Mouse (Mus musculus) liver, embryonic 12.5 days (tissue): ENCODE data around the gene Rps8. TPM values are rescaled to one million over a fixed set of nuclear protein-coding genes. Genes with fewer than 3 reads are reported as not detected.
"Not testable (repeated sequence)": the region's sequence is repeated elsewhere in the genome, so short reads cannot be mapped to it uniquely, and the experiment has no call there.

ENCODE experiments used
- ATAC-seq: fragments of 200-750 bp; cut with Nextera tagmentation; 2 replicates; pipeline ENCODE4 v1.8.0; 2017; ENCODE audit warnings: moderate number of reproducible peaks, mild to moderate bottlenecking, moderate library complexity
- H3K27ac ChIP-seq: fragments of 300-500 bp; sonication (generic); 2 replicates; pipeline ENCODE4 v1.5.1; 2016; ENCODE audit warnings: mild to moderate bottlenecking
- H3K27me3 ChIP-seq: fragments of 300-500 bp; sonication (generic); replicated peaks from 2 replicates; pipeline ENCODE4 v1.6.1; 2016; ENCODE audit warnings: mild to moderate bottlenecking, moderate library complexity
- H3K36me3 ChIP-seq: fragments of 300-500 bp; sonication (generic); 2 replicates; pipeline ENCODE4 v1.6.1; 2016; ENCODE audit warnings: mild to moderate bottlenecking, moderate library complexity
- H3K4me1 ChIP-seq: fragments of 300-500 bp; sonication (generic); 2 replicates; pipeline ENCODE4 v1.6.1; 2016
- H3K4me2 ChIP-seq: fragments of 300-500 bp; sonication (generic); 2 replicates; pipeline ENCODE4 v1.6.1; 2016; ENCODE audit warnings: mild to moderate bottlenecking, moderate library complexity
- H3K4me3 ChIP-seq: fragments of 300-500 bp; sonication (generic); 2 replicates; pipeline ENCODE4 v1.5.1; 2016; ENCODE audit warnings: mild to moderate bottlenecking, moderate library complexity
- H3K9ac ChIP-seq: fragments of 300-500 bp; sonication (generic); 2 replicates; pipeline ENCODE4 v1.6.1; 2016; ENCODE audit warnings: mild to moderate bottlenecking, moderate library complexity
- H3K9me3 ChIP-seq: fragments of 300-500 bp; sonication (generic); replicated peaks from 2 replicates; pipeline ENCODE4 v1.6.1; 2016; ENCODE audit warnings: mild to moderate bottlenecking, moderate library complexity
- WGBS: fragments of 180-500 bp; shearing (Covaris S2); methylation state at CpG from one replicate; pipeline ENCODE4 v1.1.7; 2016; ENCODE audit not compliant: insufficient replicate concordance; 5-methylcytosine and 5-hydroxymethylcytosine counted together
- polyA plus RNA-seq: library from polyadenylated mRNA; unstranded; fragments of >200 nt; fragmentation: Nextera tagmentation; extraction: Ambion mirVana; gene quantifications from 2 replicates; pipeline ENCODE4 v1.2.1, GENCODE M21; 2016

The Rps8 gene
- polyA plus RNA-seq: 960 and 969 TPM in 2 replicates

- H3K4me1 ChIP-seq: peaks cover 42% of the 10 kb centered on the region
- peak within 1 kb of the TSS; percentile 77 for H3K4me2 ChIP-seq
- peak within 1 kb of the TSS; percentile 87 for H3K27ac ChIP-seq
- ATAC-seq: peak; percentile 89
- H3K9me3 ChIP-seq: no peaks in the 10 kb centered on the region
- under 1% methylated on average over 52 of the region's 52 CpGs for WGBS
- H3K36me3 ChIP-seq: peaks cover 69% of the 10 kb centered on the region
- H3K4me3 ChIP-seq: peak within 1 kb of the TSS; percentile 89
- no peaks in the 10 kb centered on the region for H3K27me3 ChIP-seq
- peak within 1 kb of the TSS; percentile 97 for H3K9ac ChIP-seq
Observed at GRCm38 (mm10) chr4:117155792-117156355, at the start of gene Rps8. Gene Rps8 (minus strand): TSS chr4:117156243.

DNA sequence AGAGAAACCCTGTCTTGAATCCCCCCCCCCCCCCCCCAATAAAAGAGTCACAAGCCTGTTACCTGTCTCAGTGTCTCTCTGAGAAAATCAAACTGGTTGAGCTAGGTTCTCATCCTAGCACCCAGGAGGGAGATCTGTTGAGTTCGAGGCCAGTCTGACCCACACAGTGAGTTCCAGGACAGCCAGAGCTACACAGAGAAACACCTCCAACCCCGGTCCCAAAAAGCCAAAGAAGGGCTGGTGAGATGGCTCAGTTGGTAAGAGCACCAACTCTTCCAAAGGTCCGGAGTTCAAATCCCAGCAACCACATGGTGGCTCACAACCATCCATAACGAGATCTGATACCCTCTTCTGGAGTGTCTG lies 46.9 kb upstream of the Rps8 start:
- WGBS: 61% methylated on average over 4 of the region's 4 CpGs
- Histone ChIP-seq H3K4me3 (no peak overlapping the region), H3K27me3 (no peaks in the 10 kb centered on the region), H3K36me3 (no peaks in the 10 kb centered on the region), H3K9ac (no peak overlapping the region), H3K9me3 (no peaks in the 10 kb centered on the region), H3K4me2 (peak overlapping the region; percentile 47; the same call in 1 of the 2 replicates), H3K4me1 (peaks cover 7% of the 10 kb centered on the region; the same call in 1 of the 2 replicates), H3K27ac (no peak overlapping the region)
- ATAC-seq: 0 out of 2 replicates have a peak, but pooled peaks have one; percentile 2

GRCm38 (mm10) chr4:117202046-117202991 lies 46.3 kb upstream of the Rps8 start:
- H3K4me3 ChIP-seq: peak overlapping the region; percentile 5; the same call in 1 of the 2 replicates
- H3K4me1 ChIP-seq: peaks cover 7% of the 10 kb centered on the region; the same call in 1 of the 2 replicates
- no peaks in the 10 kb centered on the region for H3K9me3 ChIP-seq
- no peak overlapping the region for H3K9ac ChIP-seq
- WGBS: 1% methylated on average over 25 of the region's 25 CpGs
- no peaks in the 10 kb centered on the region for H3K36me3 ChIP-seq
- ATAC-seq: peak; percentile 92
- no peaks in the 10 kb centered on the region for H3K27me3 ChIP-seq
- H3K27ac ChIP-seq: no peak overlapping the region
- peak overlapping the region; percentile 47 for H3K4me2 ChIP-seq

DNA sequence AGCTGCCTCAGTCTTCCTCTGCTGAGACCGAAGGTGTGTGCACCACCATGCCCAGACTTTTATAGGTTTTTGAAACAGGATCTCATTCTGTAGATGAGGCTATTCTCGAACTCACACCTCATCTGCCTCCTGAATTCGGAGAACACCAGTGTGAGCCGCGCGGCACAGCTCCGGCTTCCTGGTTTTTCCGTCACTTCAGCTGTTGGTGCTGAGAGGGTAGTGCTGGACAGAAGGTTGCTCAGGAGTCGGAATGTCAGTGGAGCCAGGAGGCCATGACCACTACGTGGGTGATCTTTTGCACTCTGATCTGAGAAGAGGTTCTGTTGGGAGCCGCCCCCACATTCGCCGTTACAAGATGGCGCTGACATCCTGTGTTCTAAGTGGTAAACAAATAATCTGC lies 35.8 kb upstream of the Rps8 start:
- H3K27ac ChIP-seq: no peak overlapping the region
- H3K36me3 ChIP-seq: no peaks in the 10 kb centered on the region
- no peaks in the 10 kb centered on the region for H3K27me3 ChIP-seq
- no peak for ATAC-seq
- H3K4me1 ChIP-seq: peaks cover 18% of the 10 kb centered on the region
- no peak overlapping the region for H3K4me3 ChIP-seq
- H3K9ac ChIP-seq: 0 out of 2 replicates have a peak overlapping the region, but pooled peaks have one; percentile 66
- H3K4me2 ChIP-seq: no peak overlapping the region
- WGBS: 88% methylated on average over 14 of the region's 14 CpGs
- 0 out of 2 replicates have a peak, but pooled peaks cover 3% of the 10 kb centered on the region for H3K9me3 ChIP-seq

DNA sequence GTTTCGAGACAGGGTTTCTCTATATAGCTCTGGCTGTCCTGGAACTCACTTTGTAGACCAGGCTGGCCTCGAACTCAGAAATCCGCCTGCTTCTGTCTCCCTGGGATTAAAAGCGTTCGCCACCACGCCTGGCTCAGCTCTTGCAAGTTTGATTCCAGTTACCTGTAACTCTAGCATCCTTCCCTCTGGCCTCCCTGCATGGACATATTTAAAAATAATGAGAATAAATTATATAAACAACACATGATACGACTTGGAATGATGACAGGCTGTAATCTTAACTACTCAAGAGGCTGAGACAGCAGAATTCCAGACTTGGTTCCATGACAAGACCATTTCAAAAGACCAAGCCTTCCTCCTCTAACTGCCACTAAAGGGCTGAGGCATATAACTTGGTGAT lies 34.6 kb upstream of the Rps8 start:
- Histone ChIP-seq H3K4me1 (peaks cover 18% of the 10 kb centered on the region), H3K4me2 (peak overlapping the region; percentile 65), H3K27ac (peak overlapping the region; percentile 82), H3K4me3 (no peak overlapping the region), H3K27me3 (no peaks in the 10 kb centered on the region), H3K9ac (peak overlapping the region; percentile 66), H3K9me3 (0 out of 2 replicates have a peak, but pooled peaks cover 3% of the 10 kb centered on the region), H3K36me3 (no peaks in the 10 kb centered on the region)
- ATAC-seq: no peak
- 59% methylated on average over 7 of the region's 7 CpGs for WGBS

DNA sequence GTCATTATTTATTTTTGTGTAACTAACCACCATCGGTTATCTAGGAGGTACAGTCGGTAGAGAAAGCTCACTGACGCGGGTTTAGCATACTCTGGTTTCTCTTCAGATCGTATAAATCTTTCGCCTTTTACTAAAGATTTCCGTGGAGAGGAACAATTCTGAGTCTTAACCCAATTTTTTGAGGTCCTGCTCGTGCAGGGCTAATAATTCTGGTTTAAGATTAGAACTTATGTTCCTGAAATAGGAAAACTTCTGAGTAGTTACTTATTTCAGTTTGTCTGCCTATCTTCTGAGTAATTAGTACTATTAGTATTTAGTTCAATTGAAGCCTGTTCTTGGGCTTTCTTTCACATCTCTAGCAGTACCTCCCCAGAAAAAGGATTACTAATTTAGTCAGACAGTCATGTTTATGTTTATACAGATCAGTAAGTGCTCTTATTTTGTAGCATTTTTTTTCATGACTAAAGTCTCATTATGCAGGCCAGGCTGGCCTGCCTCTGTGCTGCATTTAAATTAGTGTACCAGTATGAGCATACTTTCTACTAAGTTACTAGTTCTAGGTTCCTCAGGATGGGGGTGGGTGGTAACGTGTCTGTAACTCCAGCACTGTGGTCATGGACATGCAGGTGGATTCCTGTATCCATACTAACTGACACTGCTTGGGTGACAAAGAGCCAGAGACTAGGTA lies 34.0 kb upstream of the Rps8 start:
- Histone ChIP-seq H3K27ac (peak overlapping the region; percentile 82), H3K27me3 (peaks cover 5% of the 10 kb centered on the region), H3K9me3 (0 out of 2 replicates have a peak, but pooled peaks cover 3% of the 10 kb centered on the region), H3K4me1 (peaks cover 18% of the 10 kb centered on the region), H3K4me3 (peak overlapping the region; percentile 50), H3K9ac (peak overlapping the region; percentile 66), H3K4me2 (peak overlapping the region; percentile 65), H3K36me3 (no peaks in the 10 kb centered on the region)
- ATAC-seq: peak; percentile 89
- under 1% methylated on average over 9 of the region's 9 CpGs for WGBS

DNA sequence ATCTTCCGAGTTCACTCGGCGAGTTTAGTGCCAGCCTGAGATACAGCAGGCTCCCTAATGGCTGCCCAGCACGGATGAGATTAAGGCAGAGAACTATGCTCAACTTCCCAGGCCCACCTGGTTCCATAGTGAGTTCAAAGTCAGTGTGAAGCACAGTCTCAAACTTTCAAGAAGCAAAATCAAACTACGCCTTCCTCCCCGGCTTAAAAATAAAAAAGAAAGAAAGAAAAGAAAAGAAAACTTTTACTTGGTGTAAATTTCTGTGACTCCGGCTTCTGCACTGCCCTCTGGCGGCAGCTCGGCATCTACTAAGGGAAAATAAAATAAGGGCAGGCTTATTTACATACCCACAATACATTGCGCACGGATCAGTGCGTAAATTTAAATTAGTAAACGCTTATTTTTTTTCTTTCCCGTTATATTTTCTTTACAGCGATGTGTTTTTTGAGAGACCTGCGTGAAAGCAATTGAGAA lies 33.4 kb upstream of the Rps8 start:
- 2% methylated on average over 16 of the region's 16 CpGs for WGBS
- H3K27ac ChIP-seq: peak overlapping the region; percentile 82
- H3K36me3 ChIP-seq: no peaks in the 10 kb centered on the region
- peak overlapping the region; percentile 50 for H3K4me3 ChIP-seq
- ATAC-seq: peak; percentile 62
- peaks cover 5% of the 10 kb centered on the region for H3K27me3 ChIP-seq
- 0 out of 2 replicates have a peak, but pooled peaks cover 3% of the 10 kb centered on the region for H3K9me3 ChIP-seq
- H3K4me2 ChIP-seq: peak overlapping the region; percentile 65
- H3K4me1 ChIP-seq: peaks cover 18% of the 10 kb centered on the region
- H3K9ac ChIP-seq: peak overlapping the region; percentile 66

DNA sequence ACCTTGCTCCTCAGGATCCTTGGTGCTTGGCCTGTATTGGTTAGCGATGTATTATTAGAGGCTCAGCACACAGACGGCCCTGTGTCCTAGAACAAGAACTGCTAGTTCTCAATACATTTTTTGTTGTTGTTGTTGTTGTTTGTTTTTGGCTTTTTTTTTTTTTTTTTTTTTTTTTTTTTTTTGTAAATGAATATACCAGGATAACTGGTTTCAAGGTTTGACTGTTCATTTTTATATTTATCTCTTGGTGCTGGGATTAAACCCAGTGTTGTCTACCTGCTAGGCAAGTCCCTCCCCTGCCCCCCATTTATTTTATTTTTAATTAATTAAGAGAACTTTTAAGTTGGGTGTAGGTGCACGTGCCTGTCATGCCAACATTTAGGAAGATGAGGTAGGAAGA lies 32.9 kb upstream of the Rps8 start:
- Histone ChIP-seq H3K9ac (peak overlapping the region; percentile 66), H3K9me3 (0 out of 2 replicates have a peak, but pooled peaks cover 3% of the 10 kb centered on the region)
- 49% methylated on average over 3 of the region's 3 CpGs for WGBS

DNA sequence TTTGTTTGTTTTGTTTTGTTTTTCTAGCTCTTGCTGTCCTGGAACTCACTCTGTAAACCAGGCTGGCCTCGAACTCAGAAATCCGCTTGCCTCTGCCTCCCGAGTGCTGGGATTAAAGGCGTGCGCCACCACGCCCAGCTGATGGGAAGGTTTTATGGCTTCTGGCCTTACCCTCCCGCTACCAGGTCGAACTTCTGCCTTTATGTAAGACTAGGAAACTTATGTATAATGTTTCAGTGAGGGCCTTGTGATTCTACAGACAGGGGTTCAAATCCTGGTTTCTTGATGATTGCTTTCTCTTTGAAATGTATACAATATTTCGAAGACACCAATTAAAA lies 26.7 kb upstream of the Rps8 start:
- H3K36me3 ChIP-seq: peaks cover 27% of the 10 kb centered on the region
- H3K9me3 ChIP-seq, H3K27me3 ChIP-seq: not testable (repeated sequence)
- H3K27ac ChIP-seq: peak overlapping the region; percentile 87
- ATAC-seq: peak; percentile 67
- 12% methylated on average over 9 of the region's 9 CpGs for WGBS
- H3K4me3 ChIP-seq: peak overlapping the region; percentile 91
- H3K4me1 ChIP-seq: peaks cover 23% of the 10 kb centered on the region
- H3K4me2 ChIP-seq: peak overlapping the region; percentile 76
- peak overlapping the region; percentile 83 for H3K9ac ChIP-seq

More for the DNA sequence above, 32.9 kb upstream of the Rps8 start:
- Histone ChIP-seq H3K4me1 (peaks cover 18% of the 10 kb centered on the region), H3K36me3 (no peaks in the 10 kb centered on the region), H3K4me3 (peak overlapping the region; percentile 50), H3K4me2 (peak overlapping the region; percentile 65), H3K27me3 (peaks cover 5% of the 10 kb centered on the region), H3K27ac (peak overlapping the region; percentile 82)
- no peak for ATAC-seq

GRCm38 (mm10) chr4:117181863-117182758 lies 26.1 kb upstream of the Rps8 start, which contains the start of gene Kif2c:
Gene Kif2c (minus strand): TSS chr4:117182639.
- no peaks in the 10 kb centered on the region for H3K9me3 ChIP-seq
- peaks cover 5% of the 10 kb centered on the region for H3K27me3 ChIP-seq
- H3K4me1 ChIP-seq: peaks cover 23% of the 10 kb centered on the region
- ATAC-seq: peak; percentile 97
- peak within 1 kb of the TSS; percentile 87 for H3K27ac ChIP-seq
- peaks cover 33% of the 10 kb centered on the region for H3K36me3 ChIP-seq
- peak within 1 kb of the TSS; percentile 91 for H3K4me3 ChIP-seq
- 1% methylated on average over 42 of the region's 42 CpGs for WGBS
- peak within 1 kb of the TSS; percentile 76 for H3K4me2 ChIP-seq
- H3K9ac ChIP-seq: peak within 1 kb of the TSS; percentile 83

GRCm38 (mm10) chr4:117169936-117170335 lies 13.9 kb upstream of the Rps8 start:
- no peak for ATAC-seq
- peaks cover 99% of the 10 kb centered on the region for H3K36me3 ChIP-seq

More at GRCm38 (mm10) chr4:117169936-117170335, 13.9 kb upstream of the Rps8 start:
- no peak overlapping the region for H3K9ac ChIP-seq
- no peak overlapping the region for H3K4me2 ChIP-seq
- no peak overlapping the region for H3K4me3 ChIP-seq
- H3K4me1 ChIP-seq: no peaks in the 10 kb centered on the region
- H3K27me3 ChIP-seq: no peaks in the 10 kb centered on the region
- H3K9me3 ChIP-seq: no peaks in the 10 kb centered on the region
- WGBS: 84% methylated on average over 5 of the region's 5 CpGs
- no peak overlapping the region for H3K27ac ChIP-seq
